Mouse (Mus musculus) lung, adult 2 months (tissue): ENCODE results near the gene Vdr.

ENCODE experiments used
- CTCF ChIP-seq: fragments of 200-500 bp; IDR thresholded peaks from 2 replicates; pipeline ENCODE4 v1.5.1; 2011; ENCODE audit warnings: mild to moderate bottlenecking, low read length, control low read depth; ENCODE audit not compliant: insufficient read depth
- POLR2A ChIP-seq: fragments of 200-500 bp; IDR thresholded peaks from 2 replicates; pipeline ENCODE4 v1.6.1; 2011; ENCODE audit warnings: low read depth, mild to moderate bottlenecking, control low read depth, low read length, borderline replicate concordance; ENCODE audit errors: extremely low read depth

- TF ChIP-seq CTCF (no peak), POLR2A (no peak)
These were observed 13.4 kb downstream of the Vdr start for GRCm38 (mm10) chr15:97896861-97897654.
